Mouse (Mus musculus) C2C12 (cell line): ENCODE measurements at regions not wholly inside any gene's neighbourhood (a gene's known extent, or its start where the extent isn't known, plus 50 kb on each side); places are given as distances from the start of the nearest gene placed in this dataset.

Experiments used
- CEBPB ChIP-seq: IDR thresholded peaks from one replicate; pipeline ENCODE4 v1.6.1; 2011; ENCODE audit warnings: low read depth, mild to moderate bottlenecking, control low read depth, moderate library complexity
- CTCF ChIP-seq: IDR thresholded peaks from one replicate; pipeline ENCODE4 v1.5.1; 2011; ENCODE audit not compliant: control insufficient read depth, insufficient read depth, insufficient read length
- FOSL1 ChIP-seq: IDR thresholded peaks from one replicate; pipeline ENCODE4 v1.8.0; 2011; ENCODE audit warnings: mild to moderate bottlenecking, low read length; ENCODE audit not compliant: poor library complexity, insufficient read depth, severe bottlenecking
- MAX ChIP-seq: IDR thresholded peaks from one replicate; pipeline ENCODE4 v1.6.1; 2011; ENCODE audit warnings: mild to moderate bottlenecking, control low read depth
- MYOD1 ChIP-seq: IDR thresholded peaks from one replicate; pipeline ENCODE4 v1.6.1; 2011; ENCODE audit warnings: low read depth; ENCODE audit not compliant: control insufficient read depth, insufficient read length
- MYOG ChIP-seq: IDR thresholded peaks from one replicate; pipeline ENCODE4 v1.6.1; 2011; ENCODE audit not compliant: control insufficient read depth, insufficient read length; ENCODE audit errors: extremely low read depth
- USF1 ChIP-seq: IDR thresholded peaks from one replicate; pipeline ENCODE4 v1.6.1; 2011; ENCODE audit warnings: low read depth, mild to moderate bottlenecking, control low read depth, moderate library complexity

- TF ChIP-seq CTCF (no peak), CEBPB (no peak), USF1 (no peak), MAX (no peak), MYOD1 (no peak), MYOG (no peak), FOSL1 (no peak)
Measured at GRCm38 (mm10) chr8:24364685-24365084, 361.0 kb downstream of the Adam3 start.
